Mouse (Mus musculus) C2C12 (cell line): ENCODE measurements around the gene Cldn7.

ENCODE experiments used
- CTCF ChIP-seq: IDR thresholded peaks from one replicate; pipeline ENCODE4 v1.5.1; 2011; ENCODE audit not compliant: control insufficient read depth, insufficient read depth, insufficient read length
- MAX ChIP-seq: IDR thresholded peaks from one replicate; pipeline ENCODE4 v1.6.1; 2011; ENCODE audit warnings: mild to moderate bottlenecking, control low read depth
- MYOD1 ChIP-seq: IDR thresholded peaks from one replicate; pipeline ENCODE4 v1.6.1; 2011; ENCODE audit warnings: low read depth; ENCODE audit not compliant: control insufficient read depth, insufficient read length
- MYOG ChIP-seq: IDR thresholded peaks from one replicate; pipeline ENCODE4 v1.6.1; 2011; ENCODE audit not compliant: control insufficient read depth, insufficient read length; ENCODE audit errors: extremely low read depth
- USF1 ChIP-seq: IDR thresholded peaks from one replicate; pipeline ENCODE4 v1.6.1; 2011; ENCODE audit warnings: low read depth, mild to moderate bottlenecking, control low read depth, moderate library complexity

GRCm38 (mm10) chr11:70017199-70017767, 52.7 kb downstream of the Cldn7 start:
- TF ChIP-seq CTCF, result no peak
- TF ChIP-seq MAX, result no peak
- no peak for TF ChIP-seq MYOG
- no peak for TF ChIP-seq USF1
- TF ChIP-seq MYOD1, result no peak
